Mouse (Mus musculus) ES-Bruce4 (cell line): ENCODE measurements around the gene Cblb. TPM values are rescaled to one million over a fixed set of nuclear protein-coding genes. Genes with fewer than 3 reads are reported as not detected.

Experiments
- H3K27ac ChIP-seq: 2 replicates; pipeline ENCODE4 v1.5.1; 2012; ENCODE audit warnings: low read length, inconsistent platforms; ENCODE audit not compliant: insufficient read depth
- H3K27me3 ChIP-seq: 2 replicates; pipeline ENCODE4 v1.6.1; 2012; ENCODE audit warnings: mild to moderate bottlenecking, low read length, inconsistent platforms; ENCODE audit not compliant: control insufficient read depth, poor library complexity, insufficient read depth, severe bottlenecking
- H3K36me3 ChIP-seq: 2 replicates; pipeline ENCODE4 v1.6.1; 2012; ENCODE audit warnings: inconsistent platforms, mild to moderate bottlenecking, low read length, moderate library complexity; ENCODE audit not compliant: control insufficient read depth, poor library complexity, insufficient read depth, severe bottlenecking
- H3K4me1 ChIP-seq: one replicate; pipeline ENCODE4 v1.8.1; 2011; ENCODE audit warnings: low read length; ENCODE audit not compliant: control insufficient read depth, insufficient read depth
- H3K4me3 ChIP-seq: 2 replicates; pipeline ENCODE4 v1.5.1; 2011; ENCODE audit warnings: low read depth, mild to moderate bottlenecking, low read length
- H3K9ac ChIP-seq: 2 replicates; pipeline ENCODE4 v1.6.1; 2012; ENCODE audit warnings: low read depth, mild to moderate bottlenecking, inconsistent platforms; ENCODE audit not compliant: poor library complexity, severe bottlenecking
- H3K9me3 ChIP-seq: replicated peaks from 2 replicates; pipeline ENCODE4 v1.6.1; 2012; ENCODE audit warnings: mild to moderate bottlenecking, low read length, inconsistent platforms; ENCODE audit not compliant: control insufficient read depth, poor library complexity, insufficient read depth, severe bottlenecking
- CTCF ChIP-seq: IDR thresholded peaks from one replicate; pipeline ENCODE4 v1.8.1; 2011; ENCODE audit warnings: low read depth, low read length
- EP300 ChIP-seq: IDR thresholded peaks from 2 replicates; pipeline ENCODE4 v1.6.1; 2011; ENCODE audit warnings: low read depth, low read length; ENCODE audit not compliant: insufficient read depth
- POLR2A ChIP-seq: IDR thresholded peaks from one replicate; pipeline ENCODE4 v1.8.1; 2011; ENCODE audit warnings: low read length; ENCODE audit not compliant: insufficient read depth
- polyA plus RNA-seq: library from polyadenylated mRNA; stranded (reverse); fragments of >200 nt; gene quantifications from 2 replicates; pipeline ENCODE4 v1.2.4, GENCODE M21; 2011; ENCODE audit warnings: low read depth; ENCODE audit not compliant: missing spikeins, insufficient read depth, insufficient read length

The Cblb gene
- polyA plus RNA-seq, 1 experiment = 21.1 TPM

- H3K27me3 ChIP-seq = no peaks in the 10 kb centered on the region
- no peak overlapping the region for H3K27ac ChIP-seq
- no peaks in the 10 kb centered on the region for H3K4me1 ChIP-seq
- TF ChIP-seq EP300 (no peak), POLR2A (no peak), CTCF (no peak)
- no peaks in the 10 kb centered on the region for H3K36me3 ChIP-seq
- no peak overlapping the region for H3K9ac ChIP-seq
- no peak overlapping the region for H3K4me3 ChIP-seq
- H3K9me3 ChIP-seq = no peaks in the 10 kb centered on the region
These were observed 40.8 kb downstream of the Cblb start for GRCm38 (mm10) chr16:52071766-52072209.

- H3K9me3 ChIP-seq = no peaks in the 10 kb centered on the region
- no peaks in the 10 kb centered on the region for H3K27me3 ChIP-seq
- TF ChIP-seq EP300 (no peak), POLR2A (no peak), CTCF (no peak)
- H3K4me3 ChIP-seq = no peak overlapping the region
- H3K36me3 ChIP-seq = no peaks in the 10 kb centered on the region
- H3K9ac ChIP-seq = no peak overlapping the region
- H3K4me1 ChIP-seq = no peaks in the 10 kb centered on the region
- H3K27ac ChIP-seq = no peak overlapping the region
These were observed 45.6 kb downstream of the Cblb start for GRCm38 (mm10) chr16:52076652-52077051.

- no peaks in the 10 kb centered on the region for H3K27me3 ChIP-seq
- no peaks in the 10 kb centered on the region for H3K9me3 ChIP-seq
- H3K36me3 ChIP-seq = no peaks in the 10 kb centered on the region
- no peak overlapping the region for H3K27ac ChIP-seq
- no peak overlapping the region for H3K4me3 ChIP-seq
- H3K4me1 ChIP-seq = no peaks in the 10 kb centered on the region
- H3K9ac ChIP-seq = no peak overlapping the region
- no peak for TF ChIP-seq CTCF
These were observed 46.9 kb downstream of the Cblb start for GRCm38 (mm10) chr16:52077901-52078300.

GRCm38 (mm10) chr16:52078758-52079474, 47.9 kb downstream of the Cblb start:
- no peak overlapping the region for H3K4me3 ChIP-seq
- no peak overlapping the region for H3K27ac ChIP-seq
- no peak overlapping the region for H3K9ac ChIP-seq
- no peaks in the 10 kb centered on the region for H3K36me3 ChIP-seq
- no peaks in the 10 kb centered on the region for H3K4me1 ChIP-seq
- no peaks in the 10 kb centered on the region for H3K27me3 ChIP-seq
- TF ChIP-seq CTCF (no peak), POLR2A (no peak), EP300 (no peak)
- H3K9me3 ChIP-seq = no peaks in the 10 kb centered on the region

GRCm38 (mm10) chr16:52079475-52079823, 48.4 kb downstream of the Cblb start:
- Histone ChIP-seq H3K9ac (no peak overlapping the region), H3K36me3 (no peaks in the 10 kb centered on the region), H3K27ac (no peak overlapping the region), H3K27me3 (no peaks in the 10 kb centered on the region), H3K4me3 (no peak overlapping the region), H3K4me1 (no peaks in the 10 kb centered on the region), H3K9me3 (no peaks in the 10 kb centered on the region)
- no peak for TF ChIP-seq EP300
- no peak for TF ChIP-seq CTCF
- TF ChIP-seq POLR2A = no peak

- no peaks in the 10 kb centered on the region for H3K4me1 ChIP-seq
- H3K4me3 ChIP-seq = no peak overlapping the region
- H3K9me3 ChIP-seq = no peaks in the 10 kb centered on the region
- H3K27ac ChIP-seq = no peak overlapping the region
- H3K9ac ChIP-seq = no peak overlapping the region
- no peak for TF ChIP-seq EP300
- no peak for TF ChIP-seq POLR2A
- no peak for TF ChIP-seq CTCF
- no peaks in the 10 kb centered on the region for H3K27me3 ChIP-seq
- H3K36me3 ChIP-seq = no peaks in the 10 kb centered on the region
These were observed 49.8 kb downstream of the Cblb start for GRCm38 (mm10) chr16:52080619-52081395.
